Mouse (Mus musculus) bone marrow macrophage, adult 2 months (primary cell): ENCODE measurements around the gene Fbxo11.

ENCODE experiments used
- CTCF ChIP-seq: IDR thresholded peaks from 2 replicates; pipeline ENCODE4 v1.5.1; 2012; ENCODE audit warnings: low read depth, mild to moderate bottlenecking, low read length, moderate library complexity
- POLR2A ChIP-seq: IDR thresholded peaks from 2 replicates; pipeline ENCODE4 v1.6.1; 2012; ENCODE audit warnings: mild to moderate bottlenecking, low read depth, low read length, borderline replicate concordance

DNA sequence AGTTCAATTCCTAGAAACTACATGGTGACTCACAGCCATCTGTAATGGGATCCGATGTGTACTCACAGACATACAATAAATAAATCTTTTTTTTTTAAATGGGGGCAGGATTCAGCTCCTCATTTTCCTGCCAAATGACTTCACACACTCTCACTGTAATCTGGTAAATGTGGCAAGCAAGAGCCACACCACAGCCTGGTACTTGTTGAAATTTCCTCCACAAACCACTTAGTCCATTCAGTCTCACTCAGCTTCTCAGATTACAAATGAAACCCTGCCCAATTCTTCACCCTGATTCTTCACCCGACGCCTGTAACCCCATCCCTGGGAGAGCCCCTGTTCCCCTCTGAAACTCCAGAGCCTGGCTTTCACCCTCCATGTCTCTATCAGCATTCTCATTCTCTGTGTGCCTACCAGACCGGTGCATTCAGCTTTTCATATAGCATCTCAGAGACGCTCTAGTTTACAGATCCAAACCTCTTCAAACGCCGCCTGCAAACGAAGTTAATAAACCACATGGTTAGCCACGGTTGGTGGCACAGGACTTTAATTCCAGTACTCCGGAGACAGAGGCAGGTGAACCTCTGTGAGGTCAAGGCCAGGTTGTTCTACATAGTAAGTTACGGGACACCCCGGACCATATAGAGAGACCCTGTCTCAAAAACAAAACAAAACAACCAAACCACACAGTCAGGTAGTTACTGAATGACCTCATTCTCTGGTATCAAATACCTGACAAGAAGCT, 107.8 kb downstream of the Fbxo11 start:
- TF ChIP-seq CTCF (no peak), POLR2A (no peak)
